Mouse (Mus musculus) heart, embryonic 11.5 days (tissue): ENCODE results near the gene Smchd1. TPM values are rescaled to one million over a fixed set of nuclear protein-coding genes. Genes with fewer than 3 reads are reported as not detected.
A peak's percentile ranks its signal among the peaks of the same experiment; 100 is the strongest.
"Not testable (repeated sequence)": the region's sequence is repeated elsewhere in the genome, so short reads cannot be mapped to it uniquely, and the experiment has no call there.

Experiments used
- ATAC-seq: fragments of 200-750 bp; cut with Nextera tagmentation; replicated peaks from 2 replicates; pipeline ENCODE4 v1.8.0; 2017; ENCODE audit warnings: moderate library complexity; ENCODE audit not compliant: insufficient number of reproducible peaks, low FRiP score, low TSS enrichment
- H3K27ac ChIP-seq: fragments of 300-500 bp; sonication (generic); 2 replicates; pipeline ENCODE4 v1.5.1; 2014; ENCODE audit warnings: mild to moderate bottlenecking, low read depth, low read length
- H3K27me3 ChIP-seq: fragments of 300-500 bp; sonication (generic); 2 replicates; pipeline ENCODE4 v1.6.1; 2014; ENCODE audit warnings: mild to moderate bottlenecking, low read length, mixed read lengths; ENCODE audit not compliant: control insufficient read depth, insufficient read depth
- H3K36me3 ChIP-seq: fragments of 300-500 bp; sonication (generic); 2 replicates; pipeline ENCODE4 v1.6.1; 2014; ENCODE audit warnings: mild to moderate bottlenecking, low read length, moderate library complexity, mixed read lengths; ENCODE audit not compliant: control insufficient read depth, insufficient read depth
- H3K4me1 ChIP-seq: fragments of 300-500 bp; sonication (generic); 2 replicates; pipeline ENCODE4 v1.6.1; 2014; ENCODE audit warnings: low read length; ENCODE audit not compliant: control insufficient read depth, insufficient read depth
- H3K4me2 ChIP-seq: fragments of 300-500 bp; sonication (generic); 2 replicates; pipeline ENCODE4 v1.6.1; 2014; ENCODE audit warnings: mild to moderate bottlenecking, moderate library complexity
- H3K4me3 ChIP-seq: fragments of 300-500 bp; sonication (generic); 2 replicates; pipeline ENCODE4 v1.5.1; 2014; ENCODE audit warnings: low read depth, low read length
- H3K9ac ChIP-seq: fragments of 300-500 bp; sonication (generic); 2 replicates; pipeline ENCODE4 v1.6.1; 2014; ENCODE audit warnings: mild to moderate bottlenecking, low read depth, low read length, moderate library complexity
- H3K9me3 ChIP-seq: fragments of 300-500 bp; sonication (generic); replicated peaks from 2 replicates; pipeline ENCODE4 v1.6.1; 2016; ENCODE audit warnings: low read length; ENCODE audit not compliant: control insufficient read depth
- WGBS: fragments of 180-500 bp; shearing (Covaris S2); extraction: QIAGEN DNeasy Blood & Tissue Kit; methylation state at CpG from one replicate; pipeline ENCODE4 v1.1.7; 2014; ENCODE audit not compliant: insufficient replicate concordance; 5-methylcytosine and 5-hydroxymethylcytosine counted together
- polyA plus RNA-seq: library from polyadenylated mRNA; unstranded; fragments of >200 nt; fragmentation: Nextera tagmentation; extraction: Ambion mirVana; gene quantifications from 2 replicates; pipeline ENCODE4 v1.2.1, GENCODE M21; 2014

The Smchd1 gene
- polyA plus RNA-seq, 1 experiment from 2014 or later: 65.9 TPM

- 89% methylated on average over 6 of the region's 6 CpGs for WGBS
- no peaks in the 10 kb centered on the region for H3K27me3 ChIP-seq
- H3K4me3 ChIP-seq: no peak overlapping the region
These were observed 136.5 kb downstream of the Smchd1 start for GRCm38 (mm10) chr17:71338627-71339026.

GRCm38 (mm10) chr17:71337546-71337945 is 137.6 kb downstream of the Smchd1 start:
- Histone ChIP-seq H3K9ac (no peak overlapping the region), H3K4me1 (no peaks in the 10 kb centered on the region), H3K27me3 (no peaks in the 10 kb centered on the region), H3K27ac (no peak overlapping the region), H3K4me2 (no peak overlapping the region), H3K4me3 (no peak overlapping the region), H3K36me3 (peaks cover 7% of the 10 kb centered on the region; the same call in 1 of the 2 replicates), H3K9me3 (no peaks in the 10 kb centered on the region; the same call in 1 of the 2 replicates)
- WGBS: 87% methylated on average over 9 of the region's 9 CpGs
- ATAC-seq: no peak

More at GRCm38 (mm10) chr17:71338627-71339026, 136.5 kb downstream of the Smchd1 start:
- Histone ChIP-seq H3K9ac (no peak overlapping the region), H3K4me1 (no peaks in the 10 kb centered on the region), H3K9me3 (no peaks in the 10 kb centered on the region; the same call in 1 of the 2 replicates), H3K4me2 (no peak overlapping the region), H3K36me3 (peaks cover 12% of the 10 kb centered on the region), H3K27ac (no peak overlapping the region)
- ATAC-seq: no peak

GRCm38 (mm10) chr17:71336421-71336820 is 138.7 kb downstream of the Smchd1 start:
- Histone ChIP-seq H3K4me2 (no peak overlapping the region), H3K27ac (no peak overlapping the region), H3K4me1 (no peaks in the 10 kb centered on the region), H3K27me3 (no peaks in the 10 kb centered on the region), H3K9me3 (no peaks in the 10 kb centered on the region; the same call in 1 of the 2 replicates), H3K36me3 (0 out of 2 replicates have a peak, but pooled peaks cover 2% of the 10 kb centered on the region), H3K9ac (no peak overlapping the region), H3K4me3 (no peak overlapping the region)
- 70% methylated on average over 8 of the region's 8 CpGs for WGBS
- ATAC-seq: no peak

GRCm38 (mm10) chr17:71332298-71332697 is 142.8 kb downstream of the Smchd1 start:
- no peak overlapping the region for H3K4me3 ChIP-seq
- peak overlapping the region; percentile 33 for H3K4me2 ChIP-seq
- H3K27me3 ChIP-seq: no peaks in the 10 kb centered on the region
- H3K9me3 ChIP-seq: no peaks in the 10 kb centered on the region; the same call in 1 of the 2 replicates
- ATAC-seq: no peak
- H3K36me3 ChIP-seq: no peaks in the 10 kb centered on the region
- WGBS: 25% methylated on average over 15 of the region's 15 CpGs
- no peak overlapping the region for H3K27ac ChIP-seq
- no peaks in the 10 kb centered on the region for H3K4me1 ChIP-seq
- H3K9ac ChIP-seq: peak overlapping the region; percentile 40; the same call in 1 of the 2 replicates

GRCm38 (mm10) chr17:71320731-71321130 is 154.4 kb downstream of the Smchd1 start:
- H3K9me3 ChIP-seq, H3K4me2 ChIP-seq, H3K36me3 ChIP-seq, H3K27ac ChIP-seq, H3K27me3 ChIP-seq, ATAC-seq, H3K4me1 ChIP-seq, H3K4me3 ChIP-seq, H3K9ac ChIP-seq: not testable (repeated sequence)
- 76% methylated on average over 8 of the region's 8 CpGs for WGBS

- Histone ChIP-seq H3K27ac (no peak overlapping the region), H3K9ac (no peak overlapping the region), H3K27me3 (no peaks in the 10 kb centered on the region), H3K4me1 (no peaks in the 10 kb centered on the region), H3K36me3 (no peaks in the 10 kb centered on the region), H3K4me3 (no peak overlapping the region), H3K9me3 (no peaks in the 10 kb centered on the region), H3K4me2 (no peak overlapping the region)
- WGBS: 80% methylated on average over 3 of the region's 3 CpGs
- no peak for ATAC-seq
These were observed 155.8 kb downstream of the Smchd1 start for GRCm38 (mm10) chr17:71319361-71319760.

- no peaks in the 10 kb centered on the region for H3K4me1 ChIP-seq
- H3K36me3 ChIP-seq: no peaks in the 10 kb centered on the region
- WGBS: 88% methylated on average over 4 of the region's 4 CpGs
- no peak overlapping the region for H3K27ac ChIP-seq
- no peaks in the 10 kb centered on the region for H3K9me3 ChIP-seq
- H3K27me3 ChIP-seq: peaks cover 1% of the 10 kb centered on the region; the same call in 1 of the 2 replicates
- no peak overlapping the region for H3K9ac ChIP-seq
- H3K4me2 ChIP-seq: no peak overlapping the region
- ATAC-seq: no peak
- no peak overlapping the region for H3K4me3 ChIP-seq
These were observed 157.6 kb downstream of the Smchd1 start for GRCm38 (mm10) chr17:71317571-71317970.

GRCm38 (mm10) chr17:71314315-71314714 is 160.8 kb downstream of the Smchd1 start:
- no peaks in the 10 kb centered on the region for H3K36me3 ChIP-seq
- H3K27me3 ChIP-seq: peaks cover 2% of the 10 kb centered on the region; the same call in 1 of the 2 replicates
- no peak for ATAC-seq
- no peak overlapping the region for H3K4me3 ChIP-seq
- H3K9me3 ChIP-seq: no peaks in the 10 kb centered on the region
- H3K4me2 ChIP-seq: no peak overlapping the region
- H3K4me1 ChIP-seq: no peaks in the 10 kb centered on the region; the same call in 1 of the 2 replicates
- no peak overlapping the region for H3K9ac ChIP-seq
- no peak overlapping the region for H3K27ac ChIP-seq
- WGBS: 75% methylated on average over 4 of the region's 4 CpGs
